Mouse (Mus musculus): ENCODE measurements around the gene Olfr1156. TPM values are rescaled to one million over a fixed set of nuclear protein-coding genes. Genes with fewer than 3 reads are reported as not detected.

Olfr1156 gene
- polyA plus RNA-seq (2014; fragmentation: Nextera tagmentation; extraction: Ambion mirVana) = not detected in 2 replicates

- Histone ChIP-seq H3K4me1 (replicated peaks; ENCODE audit: control insufficient read depth, insufficient read depth, low read length) (no peaks in the 10 kb centered on the region), H3K9me3 (ENCODE audit: control insufficient read depth, low read length) (no peaks in the 10 kb centered on the region), H3K9ac (ENCODE audit: low read length) (no peak within 1 kb of the TSS), H3K36me3 (ENCODE audit: control insufficient read depth, insufficient read depth, low read length) (no peaks in the 10 kb centered on the region), H3K27ac (ENCODE audit: low read depth) (no peak within 1 kb of the TSS), H3K27me3 (replicated peaks; ENCODE audit: control insufficient read depth, insufficient read depth, low read length) (no peaks in the 10 kb centered on the region), H3K4me2 (ENCODE audit: low read length) (no peak within 1 kb of the TSS), H3K4me3 (ENCODE audit: low read depth, low read length) (no peak within 1 kb of the TSS)
- ATAC-seq (replicated peaks; ENCODE audit: low FRiP score, low TSS enrichment, low read depth) (no peak), DNase-seq (ENCODE audit: low spot score) (no peak)
These were observed at the start of gene Olfr1156 for GRCm38 (mm10) chr2:87953000-87953399. Gene Olfr1156 (minus strand): TSS chr2:87953100.

DNA sequence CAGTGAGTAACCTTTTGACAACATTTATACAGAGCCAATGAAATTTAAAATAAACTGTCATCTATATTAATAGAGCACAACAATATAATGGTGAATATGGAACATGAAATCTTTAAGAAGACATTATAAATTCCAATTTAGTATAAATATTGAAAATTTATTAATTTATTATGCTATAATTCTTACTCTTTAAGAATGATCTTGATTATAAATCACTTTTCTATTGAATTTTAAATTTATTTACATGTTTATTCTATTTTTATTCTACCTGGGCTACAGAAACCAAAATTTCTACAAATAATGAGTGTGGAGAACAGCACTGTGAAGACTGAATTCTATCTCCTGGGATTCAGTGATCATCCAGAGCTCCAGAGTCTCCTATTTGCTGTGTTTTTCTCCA is 36.9 kb upstream of the Olfr1156 start, which contains the start of gene Olfr1158:
Olfr1158 (plus strand) TSS at position 301 of the 400 bp plus-strand sequence.
- ATAC-seq (replicated peaks; ENCODE audit: low FRiP score, low TSS enrichment, low read depth) = no peak
- Histone ChIP-seq H3K4me3 (ENCODE audit: low read depth, low read length) (no peak within 1 kb of the TSS), H3K4me2 (ENCODE audit: low read length) (no peak within 1 kb of the TSS)

GRCm38 (mm10) chr2:87974563-87974962 is 21.7 kb upstream of the Olfr1156 start, which contains the start of gene Olfr74:
Gene Olfr74 (minus strand): TSS chr2:87974663.
- no peaks in the 10 kb centered on the region for H3K9me3 ChIP-seq (ENCODE audit: control insufficient read depth, low read length)
- 71% methylated on average over 3 of the region's 3 CpGs for WGBS
- H3K27me3 ChIP-seq (replicated peaks; ENCODE audit: control insufficient read depth, insufficient read depth, low read length) = no peaks in the 10 kb centered on the region
- no peak for DNase-seq (ENCODE audit: low spot score)
- ATAC-seq (replicated peaks; ENCODE audit: low FRiP score, low TSS enrichment, low read depth) = no peak
- H3K9ac ChIP-seq (ENCODE audit: low read length) = no peak within 1 kb of the TSS
- no peaks in the 10 kb centered on the region for H3K4me1 ChIP-seq (replicated peaks; ENCODE audit: control insufficient read depth, insufficient read depth, low read length)
- H3K4me2 ChIP-seq (ENCODE audit: low read length) = no peak within 1 kb of the TSS
- no peak within 1 kb of the TSS for H3K4me3 ChIP-seq (ENCODE audit: low read depth, low read length)
- H3K36me3 ChIP-seq (ENCODE audit: control insufficient read depth, insufficient read depth, low read length) = no peaks in the 10 kb centered on the region
- H3K27ac ChIP-seq (ENCODE audit: low read depth) = no peak within 1 kb of the TSS

More for the DNA sequence above, 36.9 kb upstream of the Olfr1156 start, which contains the start of gene Olfr1158:
- Histone ChIP-seq H3K27me3 (replicated peaks; ENCODE audit: control insufficient read depth, insufficient read depth, low read length) (no peaks in the 10 kb centered on the region), H3K4me1 (replicated peaks; ENCODE audit: control insufficient read depth, insufficient read depth, low read length) (no peaks in the 10 kb centered on the region), H3K9me3 (ENCODE audit: control insufficient read depth, low read length) (no peaks in the 10 kb centered on the region), H3K9ac (ENCODE audit: low read length) (no peak within 1 kb of the TSS), H3K36me3 (ENCODE audit: control insufficient read depth, insufficient read depth, low read length) (no peaks in the 10 kb centered on the region), H3K27ac (ENCODE audit: low read depth) (no peak within 1 kb of the TSS)
- DNase-seq (ENCODE audit: low spot score) = no peak

DNA sequence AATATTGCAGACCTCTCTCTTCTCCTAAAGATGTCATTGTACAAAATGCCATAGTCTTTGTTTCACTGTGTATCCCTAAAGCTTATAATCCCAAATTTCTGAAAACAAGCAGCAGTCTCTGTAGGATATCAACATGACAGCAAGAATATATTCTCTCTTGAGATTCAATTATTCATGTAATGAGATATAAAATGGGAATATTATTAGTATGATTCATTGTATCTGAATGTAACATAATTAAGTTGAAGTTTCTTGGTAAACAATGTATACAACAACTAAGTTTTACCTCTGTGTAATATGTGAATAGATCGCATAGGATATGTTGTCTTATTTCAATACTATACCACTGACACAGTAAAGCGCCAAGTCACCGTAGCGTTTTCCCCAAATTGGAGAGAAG is 15.3 kb upstream of the Olfr1156 start, which contains the start of gene Olfr1157:
Olfr1157 (minus strand) TSS at position 101 of the 400 bp plus-strand sequence.
- ATAC-seq (replicated peaks; ENCODE audit: low FRiP score, low TSS enrichment, low read depth) (no peak), DNase-seq (ENCODE audit: low spot score) (no peak)
- H3K4me1 ChIP-seq (replicated peaks; ENCODE audit: control insufficient read depth, insufficient read depth, low read length) = no peaks in the 10 kb centered on the region
- no peak within 1 kb of the TSS for H3K27ac ChIP-seq (ENCODE audit: low read depth)
- no peak within 1 kb of the TSS for H3K9ac ChIP-seq (ENCODE audit: low read length)
- H3K36me3 ChIP-seq (ENCODE audit: control insufficient read depth, insufficient read depth, low read length) = no peaks in the 10 kb centered on the region
- H3K9me3 ChIP-seq (ENCODE audit: control insufficient read depth, low read length) = no peaks in the 10 kb centered on the region
- H3K27me3 ChIP-seq (replicated peaks; ENCODE audit: control insufficient read depth, insufficient read depth, low read length) = no peaks in the 10 kb centered on the region
- no peak within 1 kb of the TSS for H3K4me2 ChIP-seq (ENCODE audit: low read length)
- WGBS = 94% methylated on average over 4 of the region's 4 CpGs
- no peak within 1 kb of the TSS for H3K4me3 ChIP-seq (ENCODE audit: low read depth, low read length)

DNA sequence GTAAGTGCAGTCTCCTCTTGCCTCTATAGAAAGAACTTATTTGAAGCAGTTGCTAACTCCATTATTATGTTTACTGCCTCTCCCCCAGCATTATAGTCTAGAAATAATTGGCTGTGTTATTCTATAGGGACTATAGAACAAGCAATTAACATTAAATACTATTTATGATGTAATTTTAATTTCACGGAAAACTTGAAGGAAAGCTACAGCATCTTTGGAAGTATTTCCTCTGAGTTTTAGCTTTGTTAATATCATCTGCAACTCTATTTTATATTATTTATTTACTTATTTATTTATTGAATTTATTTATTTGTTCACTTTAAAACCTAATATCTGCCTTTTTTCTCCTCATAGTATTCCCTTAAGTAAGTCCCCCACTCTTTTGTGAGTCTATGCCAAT is 7.9 kb downstream of the Olfr1156 start, which contains the start of gene Olfr1155:
Olfr1155 (minus strand) TSS at position 101 of the 400 bp plus-strand sequence.
- WGBS = 89% methylated on average over 1 of the region's 1 CpGs
- Histone ChIP-seq H3K27me3 (replicated peaks; ENCODE audit: control insufficient read depth, insufficient read depth, low read length) (no peaks in the 10 kb centered on the region), H3K9me3 (ENCODE audit: control insufficient read depth, low read length) (no peaks in the 10 kb centered on the region), H3K9ac (ENCODE audit: low read length) (no peak within 1 kb of the TSS), H3K36me3 (ENCODE audit: control insufficient read depth, insufficient read depth, low read length) (no peaks in the 10 kb centered on the region), H3K4me3 (ENCODE audit: low read depth, low read length) (no peak within 1 kb of the TSS), H3K27ac (ENCODE audit: low read depth) (no peak within 1 kb of the TSS), H3K4me2 (ENCODE audit: low read length) (no peak within 1 kb of the TSS), H3K4me1 (replicated peaks; ENCODE audit: control insufficient read depth, insufficient read depth, low read length) (no peaks in the 10 kb centered on the region)
- no peak for DNase-seq (ENCODE audit: low spot score)
- no peak for ATAC-seq (replicated peaks; ENCODE audit: low FRiP score, low TSS enrichment, low read depth)

- DNase-seq (ENCODE audit: low spot score) (no peak), ATAC-seq (replicated peaks; ENCODE audit: low FRiP score, low TSS enrichment, low read depth) (no peak)
- 92% methylated on average over 1 of the region's 1 CpGs for WGBS
- no peaks in the 10 kb centered on the region for H3K9me3 ChIP-seq (ENCODE audit: control insufficient read depth, low read length)
- H3K9ac ChIP-seq (ENCODE audit: low read length) = no peak within 1 kb of the TSS
- H3K4me2 ChIP-seq (ENCODE audit: low read length) = no peak within 1 kb of the TSS
- no peaks in the 10 kb centered on the region for H3K27me3 ChIP-seq (replicated peaks; ENCODE audit: control insufficient read depth, insufficient read depth, low read length)
- no peak within 1 kb of the TSS for H3K27ac ChIP-seq (ENCODE audit: low read depth)
- no peaks in the 10 kb centered on the region for H3K4me1 ChIP-seq (replicated peaks; ENCODE audit: control insufficient read depth, insufficient read depth, low read length)
- H3K36me3 ChIP-seq (ENCODE audit: control insufficient read depth, insufficient read depth, low read length) = no peaks in the 10 kb centered on the region
- no peak within 1 kb of the TSS for H3K4me3 ChIP-seq (ENCODE audit: low read depth, low read length)
These were observed 47.8 kb downstream of the Olfr1156 start, which contains the start of gene Olfr1154 for GRCm38 (mm10) chr2:87905066-87905465. Gene Olfr1154 (minus strand): TSS chr2:87905166.

Other genes starting within 250 kb of the Olfr1156 start
- not detected in 2 replicates for gene Olfr1137, start 239.9 kb downstream of the Olfr1156 start, polyA plus RNA-seq (2014; fragmentation: Nextera tagmentation; extraction: Ambion mirVana)
- not detected in 2 replicates for gene Olfr1138, start 213.1 kb downstream of the Olfr1156 start, polyA plus RNA-seq (2014; fragmentation: Nextera tagmentation; extraction: Ambion mirVana)
- not detected in 2 replicates for gene Olfr1140, start 209.3 kb downstream of the Olfr1156 start, polyA plus RNA-seq (2014; fragmentation: Nextera tagmentation; extraction: Ambion mirVana)
- gene Olfr1141, start 199.1 kb downstream of the Olfr1156 start, polyA plus RNA-seq (2014; fragmentation: Nextera tagmentation; extraction: Ambion mirVana) = not detected in 2 replicates
- gene Olfr152, start 173.6 kb downstream of the Olfr1156 start, polyA plus RNA-seq (2014; fragmentation: Nextera tagmentation; extraction: Ambion mirVana) = not detected in 2 replicates
- gene Olfr1143, start 152.5 kb downstream of the Olfr1156 start, polyA plus RNA-seq (2014; fragmentation: Nextera tagmentation; extraction: Ambion mirVana) = not detected in 2 replicates
- gene Olfr1145, start 143.3 kb downstream of the Olfr1156 start, polyA plus RNA-seq (2014; fragmentation: Nextera tagmentation; extraction: Ambion mirVana) = not detected in 2 replicates
- not detected in 2 replicates for gene Olfr1148, start 122.6 kb downstream of the Olfr1156 start, polyA plus RNA-seq (2014; fragmentation: Nextera tagmentation; extraction: Ambion mirVana)
- not detected in 2 replicates for gene Olfr1150-ps1, start 109.1 kb downstream of the Olfr1156 start, polyA plus RNA-seq (2014; fragmentation: Nextera tagmentation; extraction: Ambion mirVana)
- gene Olfr1151, start 97.2 kb downstream of the Olfr1156 start, polyA plus RNA-seq (2014; fragmentation: Nextera tagmentation; extraction: Ambion mirVana) = not detected in 2 replicates
- gene Olfr1152, start 86.6 kb downstream of the Olfr1156 start, polyA plus RNA-seq (2014; fragmentation: Nextera tagmentation; extraction: Ambion mirVana) = not detected in 2 replicates
- gene Olfr1153, start 58.1 kb downstream of the Olfr1156 start, polyA plus RNA-seq (2014; fragmentation: Nextera tagmentation; extraction: Ambion mirVana) = not detected in 2 replicates
- not detected in 2 replicates for gene Olfr1154, start 47.9 kb downstream of the Olfr1156 start, polyA plus RNA-seq (2014; fragmentation: Nextera tagmentation; extraction: Ambion mirVana)
- not detected in 2 replicates for gene Olfr1155, start 8.0 kb downstream of the Olfr1156 start, polyA plus RNA-seq (2014; fragmentation: Nextera tagmentation; extraction: Ambion mirVana)
- gene Olfr1157, start 15.2 kb upstream of the Olfr1156 start, polyA plus RNA-seq (2014; fragmentation: Nextera tagmentation; extraction: Ambion mirVana) = not detected in 2 replicates
- gene Olfr74, start 21.6 kb upstream of the Olfr1156 start, polyA plus RNA-seq (2014; fragmentation: Nextera tagmentation; extraction: Ambion mirVana) = not detected in 2 replicates
- not detected in 2 replicates for gene Olfr1158, start 37.0 kb upstream of the Olfr1156 start, polyA plus RNA-seq (2014; fragmentation: Nextera tagmentation; extraction: Ambion mirVana)
- not detected in 2 replicates for gene Olfr1160, start 55.2 kb upstream of the Olfr1156 start, polyA plus RNA-seq (2014; fragmentation: Nextera tagmentation; extraction: Ambion mirVana)
- not detected in 2 replicates for gene Olfr1161, start 69.7 kb upstream of the Olfr1156 start, polyA plus RNA-seq (2014; fragmentation: Nextera tagmentation; extraction: Ambion mirVana)
- not detected in 2 replicates for gene Olfr73, start 84.6 kb upstream of the Olfr1156 start, polyA plus RNA-seq (2014; fragmentation: Nextera tagmentation; extraction: Ambion mirVana)
- gene Olfr1162, start 98.0 kb upstream of the Olfr1156 start, polyA plus RNA-seq (2014; fragmentation: Nextera tagmentation; extraction: Ambion mirVana) = not detected in 2 replicates
- not detected in 2 replicates for gene Olfr1163, start 118.7 kb upstream of the Olfr1156 start, polyA plus RNA-seq (2014; fragmentation: Nextera tagmentation; extraction: Ambion mirVana)
- not detected in 2 replicates for gene Olfr1164, start 140.9 kb upstream of the Olfr1156 start, polyA plus RNA-seq (2014; fragmentation: Nextera tagmentation; extraction: Ambion mirVana)
- not detected in 2 replicates for gene Olfr1166, start 175.2 kb upstream of the Olfr1156 start, polyA plus RNA-seq (2014; fragmentation: Nextera tagmentation; extraction: Ambion mirVana)
- gene Olfr1167, start 202.1 kb upstream of the Olfr1156 start, polyA plus RNA-seq (2014; fragmentation: Nextera tagmentation; extraction: Ambion mirVana) = not detected in 2 replicates
- not detected in 2 replicates for gene Olfr1168, start 228.8 kb upstream of the Olfr1156 start, polyA plus RNA-seq (2014; fragmentation: Nextera tagmentation; extraction: Ambion mirVana)